Mouse (Mus musculus) Patski (cell line): ENCODE results near the gene Hist1h2bp. TPM values are rescaled to one million over a fixed set of nuclear protein-coding genes. Genes with fewer than 3 reads are reported as not detected.
"Not testable (repeated sequence)": the region's sequence is repeated elsewhere in the genome, so short reads cannot be mapped to it uniquely, and the experiment has no call there.

Source experiments
- ATAC-seq: fragments of 100-300 bp; one replicate; pipeline ENCODE4 v1.8.0; 2021
- CTCF ChIA-PET: fragments of 350-600 bp; sonication (Branson Sonifier 250); formaldehyde crosslinking; loops from one replicate; lab custom pipeline; 2022; ENCODE audit warnings: inconsistent platforms; lab: Charles Lee
- POLR2A ChIA-PET: fragments of 350-600 bp; sonication (Branson Sonifier 250); formaldehyde crosslinking; loops from one replicate; lab custom pipeline; 2022; ENCODE audit warnings: antibody characterized with exemption, inconsistent platforms; lab: Charles Lee
- DNase-seq: peaks from one replicate; pipeline ENCODE4 v3.0.0-alpha.2; 2011; ENCODE audit warnings: low read depth, low spot score
- H3K27me3 ChIP-seq: fragments of 371-371 bp; one replicate; pipeline ENCODE4 v1.5.1; 2021
- CTCF ChIP-seq: fragments of 100-300 bp; IDR thresholded peaks from one replicate; pipeline ENCODE4 v1.5.1; 2021
- in situ Hi-C: fragments of 300-500 bp; cut with MboI; formaldehyde crosslinking; loops from 3 replicates; pipeline ENCODE4 v1.11.1; 2018; ENCODE audit warnings: low pct_unique_long_range_greater_than_20kb, mixed read lengths
- polyA plus RNA-seq: library from polyadenylated mRNA; unstranded; gene quantifications from one replicate; pipeline ENCODE4 v1.2.3, GENCODE M21; 2021

The Hist1h2bp gene
- polyA plus RNA-seq, 1 experiment from 2014 or later, result 0.45 TPM

GRCm38 (mm10) chr13:21812092-21812491 lies 24.8 kb downstream of the Hist1h2bp start:
- POLR2A ChIA-PET, H3K27me3 ChIP-seq, CTCF ChIA-PET, ATAC-seq, DNase-seq, in situ Hi-C loops: not testable (repeated sequence)

GRCm38 (mm10) chr13:21820082-21820890 lies 33.0 kb downstream of the Hist1h2bp start:
- in situ Hi-C loops, CTCF ChIA-PET, POLR2A ChIA-PET, DNase-seq, ATAC-seq, H3K27me3 ChIP-seq: not testable (repeated sequence)

GRCm38 (mm10) chr13:21828511-21828910 lies 41.2 kb downstream of the Hist1h2bp start:
- ATAC-seq, result no peak
- DNase-seq, result no peak
- no peaks in the 10 kb centered on the region for H3K27me3 ChIP-seq
- POLR2A ChIA-PET, result no interaction called here
- in situ Hi-C loops, result no loop called here
- no peak for TF ChIP-seq CTCF
- CTCF ChIA-PET, result no interaction called here

- ATAC-seq (no peak), DNase-seq (no peak)
- in situ Hi-C loops, result no loop called here
- no peak for TF ChIP-seq CTCF
- no peaks in the 10 kb centered on the region for H3K27me3 ChIP-seq
- ChIA-PET POLR2A (no interaction called here), CTCF (no interaction called here)
Measured at GRCm38 (mm10) chr13:21830344-21830743, 43.1 kb downstream of the Hist1h2bp start.

DNA sequence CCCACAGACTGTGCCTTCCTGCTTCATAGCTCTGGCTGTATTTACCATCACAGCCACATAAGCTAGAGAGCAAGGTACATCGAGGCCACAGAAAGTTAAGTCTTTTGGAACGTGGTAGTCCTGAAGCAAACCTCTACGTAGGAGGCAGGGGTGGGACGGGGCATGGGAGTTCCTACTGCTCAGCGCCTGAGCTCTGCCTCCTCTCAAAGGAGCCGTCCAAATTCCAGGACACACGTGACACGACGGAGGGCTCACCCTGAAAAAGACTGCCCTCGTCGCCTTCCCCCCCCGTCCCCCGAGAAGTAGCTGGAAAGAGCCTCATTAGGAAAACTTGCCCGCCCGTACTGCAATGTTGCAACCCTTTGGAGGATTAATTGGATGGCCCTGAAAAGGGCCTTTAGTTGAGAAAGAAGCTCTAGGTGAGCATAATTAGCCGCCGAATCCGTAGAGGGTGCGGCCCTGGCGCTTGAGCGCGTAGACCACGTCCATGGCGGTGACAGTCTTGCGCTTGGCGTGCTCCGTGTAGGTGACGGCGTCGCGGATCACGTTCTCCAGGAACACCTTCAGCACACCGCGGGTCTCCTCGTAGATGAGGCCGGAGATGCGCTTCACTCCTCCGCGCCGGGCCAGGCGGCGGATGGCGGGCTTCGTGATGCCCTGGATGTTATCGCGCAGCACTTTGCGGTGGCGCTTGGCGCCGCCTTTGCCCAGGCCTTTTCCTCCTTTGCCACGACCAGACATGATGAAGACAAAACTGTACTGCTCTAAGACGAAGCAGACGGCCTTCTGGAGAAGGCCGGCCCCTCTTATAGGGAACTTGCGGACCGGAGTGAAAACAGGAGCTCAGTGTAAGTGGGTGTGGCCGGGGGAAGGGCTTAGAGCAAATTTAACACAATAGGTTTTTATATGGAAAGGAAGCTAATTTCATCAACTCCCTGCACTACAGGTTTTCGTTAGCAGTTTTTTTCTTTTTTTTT lies 44.4 kb downstream of the Hist1h2bp start, which contains the start of gene Hist1h4n:
Hist1h4n (minus strand) TSS at position 779 of the 977 bp plus-strand sequence.
- DNase-seq, in situ Hi-C loops: not testable (repeated sequence)
- ATAC-seq, result peak; percentile 44

DNA sequence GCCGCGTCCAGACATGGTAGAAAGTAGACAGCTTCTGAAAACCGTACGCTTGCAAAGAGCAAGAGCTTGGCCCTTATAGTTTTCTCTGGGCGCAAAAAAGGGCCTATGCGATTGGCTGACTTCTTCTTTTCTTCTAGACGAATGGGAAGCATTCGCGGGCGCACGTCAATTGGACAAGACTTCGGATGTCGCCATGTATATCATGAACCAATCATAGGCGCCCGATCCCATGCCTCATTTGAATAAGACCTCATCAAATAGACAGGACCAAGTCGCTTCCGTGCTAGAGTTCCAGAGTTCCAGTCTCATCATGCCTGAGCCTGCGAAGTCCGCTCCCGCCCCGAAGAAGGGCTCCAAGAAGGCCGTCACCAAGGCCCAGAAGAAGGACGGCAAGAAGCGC lies 46.2 kb downstream of the Hist1h2bp start, which contains the start of the genes Hist1h2ap and Hist1h2br:
Hist1h2ap (minus strand) TSS at position 47 of the 400 bp plus-strand sequence.
Hist1h2br (plus strand) TSS at position 283 of the 400 bp plus-strand sequence.
- CTCF ChIA-PET, POLR2A ChIA-PET, H3K27me3 ChIP-seq, in situ Hi-C loops, DNase-seq: not testable (repeated sequence)
- ATAC-seq, result peak; percentile 94

More for the DNA sequence above, 44.4 kb downstream of the Hist1h2bp start, which contains the start of gene Hist1h4n:
- POLR2A ChIA-PET, H3K27me3 ChIP-seq, CTCF ChIA-PET: not testable (repeated sequence)

Other genes starting within 250 kb of the Hist1h2bp start
- 0.01 TPM for gene Olfr1366, start 244.7 kb upstream of the Hist1h2bp start, polyA plus RNA-seq
- 0.09 TPM for gene Olfr1535, start 227.6 kb upstream of the Hist1h2bp start, polyA plus RNA-seq
- not detected for gene Olfr1364, start 205.7 kb upstream of the Hist1h2bp start, polyA plus RNA-seq
- gene Olfr1362, start 173.4 kb upstream of the Hist1h2bp start, polyA plus RNA-seq, result not detected
- not detected for gene Olfr11, start 144.9 kb upstream of the Hist1h2bp start, polyA plus RNA-seq
- gene Olfr1361, start 124.1 kb upstream of the Hist1h2bp start, polyA plus RNA-seq, result not detected
- gene Olfr1360, start 110.1 kb upstream of the Hist1h2bp start, polyA plus RNA-seq, result not detected
- gene Olfr1359, start 89.3 kb upstream of the Hist1h2bp start, polyA plus RNA-seq, result not detected
- 1.1 TPM for gene Hist1h2bl, start 71.3 kb upstream of the Hist1h2bp start, polyA plus RNA-seq
- not detected for gene Hist1h2ai, start 71.0 kb upstream of the Hist1h2bp start, polyA plus RNA-seq
- gene Hist1h3h, start 69.8 kb upstream of the Hist1h2bp start, polyA plus RNA-seq, result 4.9 TPM
- gene Hist1h2bm, start 65.4 kb upstream of the Hist1h2bp start, polyA plus RNA-seq, result not detected
- gene Hist1h4j, start 52.4 kb upstream of the Hist1h2bp start, polyA plus RNA-seq, result 1.2 TPM
- 6.5 TPM for gene Hist1h4k, start 37.0 kb upstream of the Hist1h2bp start, polyA plus RNA-seq
- gene Hist1h2ak, start 33.6 kb upstream of the Hist1h2bp start, polyA plus RNA-seq, result not detected
- 4.9 TPM for gene Hist1h2bn, start 33.3 kb upstream of the Hist1h2bp start, polyA plus RNA-seq
- 1.4 TPM for gene Hist1h1b, start 6.8 kb upstream of the Hist1h2bp start, polyA plus RNA-seq
- 1.6 TPM for gene Hist1h3i, start 4.1 kb upstream of the Hist1h2bp start, polyA plus RNA-seq
- gene Hist1h2an, start 243 bp upstream of the Hist1h2bp start, polyA plus RNA-seq, result 4.5 TPM
- gene Hist1h2bq, start 22.7 kb downstream of the Hist1h2bp start, polyA plus RNA-seq, result 35.6 TPM
- not detected for gene Hist1h2ao, start 23.0 kb downstream of the Hist1h2bp start, polyA plus RNA-seq
- gene Hist1h4m, start 24.3 kb downstream of the Hist1h2bp start, polyA plus RNA-seq, result 1.0 TPM
- gene Hist1h4n, start 44.7 kb downstream of the Hist1h2bp start, polyA plus RNA-seq, result not detected
- 0.60 TPM for gene Hist1h2ap, start 46.0 kb downstream of the Hist1h2bp start, polyA plus RNA-seq
- 36.6 TPM for gene Hist1h2br, start 46.3 kb downstream of the Hist1h2bp start, polyA plus RNA-seq
- 7.7 TPM for gene Zfp184, start 157.6 kb downstream of the Hist1h2bp start, polyA plus RNA-seq
- not detected for gene Pom121l2, start 193.7 kb downstream of the Hist1h2bp start, polyA plus RNA-seq
- 6.3 TPM for gene Prss16, start 222.3 kb downstream of the Hist1h2bp start, polyA plus RNA-seq
- 1.6 TPM for gene Hist1h2ah, start 248.1 kb downstream of the Hist1h2bp start, polyA plus RNA-seq
- 15.2 TPM for gene Hist1h2bk, start 248.4 kb downstream of the Hist1h2bp start, polyA plus RNA-seq